Mouse (Mus musculus) lung, postnatal 0 days (tissue): Measurements from ENCODE around the gene Nfyc.

Experiments
- CTCF ChIP-seq: IDR thresholded peaks from 2 replicates; pipeline ENCODE4 v1.5.1; 2016; ENCODE audit warnings: antibody characterized with exemption, mild to moderate bottlenecking
- EP300 ChIP-seq: IDR thresholded peaks from 2 replicates; pipeline ENCODE4 v1.6.1; 2016; ENCODE audit warnings: antibody characterized with exemption, mild to moderate bottlenecking, control low read depth

GRCm38 (mm10) chr4:120848909-120849308 lies 17.5 kb upstream of the Nfyc start:
- no peak for TF ChIP-seq CTCF
- no peak for TF ChIP-seq EP300
